In the genomic region with DNA sequence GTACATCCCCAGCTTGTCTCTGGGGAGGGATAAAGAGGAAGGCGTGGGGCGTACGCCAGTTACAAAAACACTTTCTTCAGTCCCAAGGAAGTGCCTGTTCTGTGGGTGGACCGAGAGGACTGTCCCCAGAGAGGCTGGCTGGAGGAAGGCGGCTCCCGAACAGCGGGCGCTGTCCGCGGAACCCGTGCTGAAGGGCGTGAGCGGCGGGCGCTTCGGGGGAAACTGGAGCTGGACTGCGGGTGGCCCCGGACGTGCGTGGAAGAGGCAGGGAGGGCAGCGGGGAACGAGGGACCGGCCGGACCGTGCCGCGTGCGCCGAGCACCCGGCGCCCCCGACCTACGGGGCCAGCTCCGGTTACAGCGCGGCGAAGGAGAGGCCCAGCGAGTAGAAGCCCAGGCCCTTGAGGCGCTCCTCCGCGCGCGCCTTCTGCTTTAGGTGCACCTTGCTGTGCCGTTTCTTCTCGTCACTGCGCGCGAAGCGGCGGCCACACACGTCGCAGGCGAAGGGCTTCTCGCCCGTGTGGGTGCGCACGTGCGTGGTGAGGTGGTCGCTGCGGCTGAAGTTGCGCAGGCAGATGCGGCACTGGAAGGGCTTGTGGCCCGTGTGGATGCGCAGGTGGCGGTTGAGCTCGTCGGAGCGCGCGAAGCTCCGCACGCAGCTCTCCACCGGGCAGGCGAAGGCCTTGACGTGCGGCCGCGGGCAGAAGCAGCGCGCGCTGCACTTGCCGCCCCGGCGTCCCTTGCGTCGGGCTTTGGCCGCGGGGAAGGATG, we compare ENCODE assay signal across 8 mouse cellular contexts. TPM values are rescaled to one million over a fixed set of nuclear protein-coding genes. Genes with fewer than 3 reads are reported as not detected.
DNase-seq lines count a peak whose midpoint lies in the region; ATAC-seq and TF ChIP-seq lines count a peak whose summit lies in the region.

No protein-coding gene starts in this region.

- H3K9me3 ChIP-seq in ES-E14 (ENCODE audit: control insufficient read depth, insufficient read depth, low read depth, low read length) = no peaks in the 10 kb centered on the region
- H3K9me3 ChIP-seq in forebrain, embryonic 16.5 days (ENCODE audit: control insufficient read depth, low read length) = no peaks in the 10 kb centered on the region
- H3K9me3 ChIP-seq in hindbrain, embryonic 16.5 days (ENCODE audit: control insufficient read depth, low read length) = no peaks in the 10 kb centered on the region
- H3K9me3 ChIP-seq in limb, embryonic 12.5 days = 0 out of 2 replicates have a peak, but pooled peaks cover 3% of the 10 kb centered on the region
- no peaks in the 10 kb centered on the region for H3K9me3 ChIP-seq in midbrain, embryonic 12.5 days
- H3K9me3 ChIP-seq in stomach, embryonic 16.5 days (replicated peaks; ENCODE audit: control insufficient read depth, low read length) = no peaks in the 10 kb centered on the region

- no peaks in the 10 kb centered on the region for H3K4me1 ChIP-seq in ES-E14 (ENCODE audit: control insufficient read depth in 2 of 2, insufficient read depth in 2 of 2, low read length in 2 of 2, poor library complexity in 1 of 2)
- peaks cover 32% of the 10 kb centered on the region for H3K4me1 ChIP-seq in forebrain, embryonic 16.5 days (replicated peaks; ENCODE audit: control insufficient read depth, insufficient read depth, low read length)
- H3K4me1 ChIP-seq in hindbrain, embryonic 16.5 days (ENCODE audit: control insufficient read depth, insufficient read depth, low read depth, low read length) = peaks cover 20% of the 10 kb centered on the region
- H3K4me1 ChIP-seq in limb, embryonic 12.5 days (replicated peaks) = peaks cover 28% of the 10 kb centered on the region
- H3K4me1 ChIP-seq in midbrain, embryonic 12.5 days = peaks cover 26% of the 10 kb centered on the region
- peaks cover 14% of the 10 kb centered on the region for H3K4me1 ChIP-seq in stomach, embryonic 16.5 days (ENCODE audit: control insufficient read depth, insufficient read depth, low read length)

- H3K4me3 ChIP-seq in ES-E14 (ENCODE audit: insufficient read depth in 1 of 2, low read depth in 1 of 2, low read length in 2 of 2, poor library complexity in 1 of 2, severe bottlenecking in 1 of 2) = peak overlapping the region; percentile 62 to 87
- H3K4me3 ChIP-seq in forebrain, embryonic 16.5 days (replicated peaks; ENCODE audit: low read length) = peak overlapping the region; percentile 56
- peak overlapping the region; percentile 51 for H3K4me3 ChIP-seq in hindbrain, embryonic 16.5 days (ENCODE audit: low read length)
- H3K4me3 ChIP-seq in limb, embryonic 12.5 days (replicated peaks) = peak overlapping the region; percentile 46
- peak overlapping the region; percentile 46 for H3K4me3 ChIP-seq in midbrain, embryonic 12.5 days
- H3K4me3 ChIP-seq in stomach, embryonic 16.5 days (replicated peaks; ENCODE audit: low read length) = peak overlapping the region; percentile 26

- peaks cover 66% of the 10 kb centered on the region for H3K27me3 ChIP-seq in forebrain, embryonic 16.5 days (replicated peaks; ENCODE audit: control insufficient read depth, insufficient read depth, low read length)
- H3K27me3 ChIP-seq in hindbrain, embryonic 16.5 days (replicated peaks; ENCODE audit: control insufficient read depth, insufficient read depth, low read length) = peaks cover 48% of the 10 kb centered on the region
- peaks cover 95% of the 10 kb centered on the region for H3K27me3 ChIP-seq in limb, embryonic 12.5 days
- H3K27me3 ChIP-seq in midbrain, embryonic 12.5 days = peaks cover 84% of the 10 kb centered on the region
- peaks cover 53% of the 10 kb centered on the region for H3K27me3 ChIP-seq in stomach, embryonic 16.5 days (ENCODE audit: control insufficient read depth, insufficient read depth, low read length)

- H3K9ac ChIP-seq in ES-E14 (ENCODE audit: insufficient read depth, low read depth, low read length, poor library complexity, severe bottlenecking) = no peak overlapping the region
- H3K9ac ChIP-seq in forebrain, embryonic 16.5 days (replicated peaks; ENCODE audit: low read depth, low read length) = peak overlapping the region; percentile 13; the same call in 1 of the 2 replicates
- H3K9ac ChIP-seq in hindbrain, embryonic 16.5 days (ENCODE audit: low read depth, low read length) = peak overlapping the region; percentile 41; the same call in 1 of the 2 replicates
- H3K9ac ChIP-seq in limb, embryonic 12.5 days (replicated peaks) = no peak overlapping the region
- no peak overlapping the region for H3K9ac ChIP-seq in midbrain, embryonic 12.5 days (replicated peaks)
- no peak overlapping the region for H3K9ac ChIP-seq in stomach, embryonic 16.5 days (ENCODE audit: low read length)

- 0% methylated on average over 74 of the region's 88 CpGs for WGBS in forebrain, embryonic 16.5 days
- WGBS in hindbrain, embryonic 16.5 days = under 1% methylated on average over 79 of the region's 88 CpGs
- under 1% methylated on average over 85 of the region's 88 CpGs for WGBS in limb, embryonic 12.5 days
- under 1% methylated on average over 78 of the region's 88 CpGs for WGBS in midbrain, embryonic 12.5 days
- under 1% methylated on average over 82 of the region's 88 CpGs for WGBS in stomach, embryonic 16.5 days

- DNase-seq in ES-E14 (ENCODE audit: low read depth, low spot score) = no peak
- DNase-seq in adrenal gland, postnatal 25 days = peak; percentile 72
- no peak for DNase-seq in thymus, postnatal 36 days

- H3K4me2 ChIP-seq in forebrain, embryonic 16.5 days (ENCODE audit: low read length) = peak overlapping the region; percentile 64
- peak overlapping the region; percentile 81 for H3K4me2 ChIP-seq in hindbrain, embryonic 16.5 days (ENCODE audit: low read length)
- H3K4me2 ChIP-seq in limb, embryonic 12.5 days = peak overlapping the region; percentile 80
- H3K4me2 ChIP-seq in midbrain, embryonic 12.5 days (replicated peaks) = peak overlapping the region; percentile 66
- peak overlapping the region; percentile 48 for H3K4me2 ChIP-seq in stomach, embryonic 16.5 days (ENCODE audit: low read depth, low read length)

- in situ Hi-C loops in ES-E14 (cut with MboI; ENCODE audit: low sequenced_read_pairs in 2 of 2, unreplicated experiment in 2 of 2) = no loop called here

- no peaks in the 10 kb centered on the region for H3K36me3 ChIP-seq in ES-E14 (ENCODE audit: control insufficient read depth, insufficient read depth, low read length, poor library complexity, severe bottlenecking)
- H3K36me3 ChIP-seq in forebrain, embryonic 16.5 days (ENCODE audit: control insufficient read depth, insufficient read depth) = no peaks in the 10 kb centered on the region
- H3K36me3 ChIP-seq in hindbrain, embryonic 16.5 days (ENCODE audit: control insufficient read depth, insufficient read depth, low read length) = no peaks in the 10 kb centered on the region
- no peaks in the 10 kb centered on the region for H3K36me3 ChIP-seq in limb, embryonic 12.5 days
- no peaks in the 10 kb centered on the region for H3K36me3 ChIP-seq in midbrain, embryonic 12.5 days
- no peaks in the 10 kb centered on the region for H3K36me3 ChIP-seq in stomach, embryonic 16.5 days (ENCODE audit: control insufficient read depth, insufficient read depth, low read length)

- ATAC-seq in forebrain, embryonic 16.5 days = no peak
- no peak for ATAC-seq in hindbrain, embryonic 16.5 days
- ATAC-seq in limb, embryonic 12.5 days (ENCODE audit: insufficient number of reproducible peaks, insufficient read depth, low FRiP score, low TSS enrichment, low read depth) = no peak
- ATAC-seq in midbrain, embryonic 12.5 days (ENCODE audit: low FRiP score, low read depth) = 0 out of 2 replicates have a peak, but pooled peaks have one; percentile 11
- no peak for ATAC-seq in stomach, embryonic 16.5 days (ENCODE audit: insufficient read depth, low FRiP score)

- H3K27ac ChIP-seq in ES-E14 (ENCODE audit: insufficient read depth, low read depth, low read length, poor library complexity, severe bottlenecking) = no peak overlapping the region
- no peak overlapping the region for H3K27ac ChIP-seq in forebrain, embryonic 16.5 days (ENCODE audit: low read length)
- H3K27ac ChIP-seq in hindbrain, embryonic 16.5 days (ENCODE audit: low read depth, low read length) = no peak overlapping the region
- no peak overlapping the region for H3K27ac ChIP-seq in limb, embryonic 12.5 days
- no peak overlapping the region for H3K27ac ChIP-seq in midbrain, embryonic 12.5 days (replicated peaks)
- H3K27ac ChIP-seq in stomach, embryonic 16.5 days (ENCODE audit: low read length) = no peak overlapping the region

TF ChIP-seq in ES-E14, 5 proteins besides CTCF, POLR2A, EP300 and RAD21 (continues in another document):
- TF ChIP-seq ZNF384 (IDR thresholded peaks at IDR 0.05; ENCODE audit: low read depth, low read length) (no peak), HCFC1 (IDR thresholded peaks at IDR 0.05; ENCODE audit: borderline replicate concordance, insufficient read depth, low read length) (no peak)

RNA-seq across cellular contexts. Expression of gene Egr4, which starts 1.9 kb away (rescaled TPM):
- 0.21 and 0.31 TPM in 2 replicates for total RNA-seq in ES-E14 (2012; rRNA removed)
- not detected in 2 replicates for total RNA-seq in adrenal gland, postnatal 25 days (2021)
- 0.11 and 0.28 TPM in 2 replicates for polyA plus RNA-seq in forebrain, embryonic 16.5 days (2015; fragmentation: Nextera tagmentation; extraction: Ambion mirVana)
- not detected in 2 replicates for polyA plus RNA-seq in hindbrain, embryonic 16.5 days (2015; fragmentation: Nextera tagmentation; extraction: Ambion mirVana)
- polyA plus RNA-seq in limb, embryonic 12.5 days (2016; fragmentation: Nextera tagmentation; extraction: Ambion mirVana) = not detected in 2 replicates
- not detected in 2 replicates for polyA plus RNA-seq in midbrain, embryonic 12.5 days (2016; fragmentation: Nextera tagmentation; extraction: Ambion mirVana)
- not detected in 2 replicates for polyA plus RNA-seq in stomach, embryonic 16.5 days (2015; fragmentation: Nextera tagmentation; extraction: Ambion mirVana)

RNA-seq across cellular contexts. Expression of gene Fbxo41, which starts 8.7 kb away (rescaled TPM):
- 0.54 and 0.85 TPM in 2 replicates for total RNA-seq in ES-E14 (2012; rRNA removed)
- 0.67 and 1.2 TPM in 2 replicates for total RNA-seq in adrenal gland, postnatal 25 days (2021)
- 7.4 and 9.5 TPM in 2 replicates for polyA plus RNA-seq in forebrain, embryonic 16.5 days (2015; fragmentation: Nextera tagmentation; extraction: Ambion mirVana)
- 9.8 and 10.3 TPM in 2 replicates for polyA plus RNA-seq in hindbrain, embryonic 16.5 days (2015; fragmentation: Nextera tagmentation; extraction: Ambion mirVana)
- 1.9 and 2.0 TPM in 2 replicates for polyA plus RNA-seq in limb, embryonic 12.5 days (2016; fragmentation: Nextera tagmentation; extraction: Ambion mirVana)
- 2.4 and 3.1 TPM in 2 replicates for polyA plus RNA-seq in midbrain, embryonic 12.5 days (2016; fragmentation: Nextera tagmentation; extraction: Ambion mirVana)
- polyA plus RNA-seq in stomach, embryonic 16.5 days (2015; fragmentation: Nextera tagmentation; extraction: Ambion mirVana) = 0.17 and 0.22 TPM in 2 replicates

RNA-seq across cellular contexts. Expression of gene Pradc1, which starts 59.7 kb away (rescaled TPM):
- total RNA-seq in ES-E14 (2012; rRNA removed) = 17.2 and 23.4 TPM in 2 replicates
- total RNA-seq in adrenal gland, postnatal 25 days (2021) = 16.8 and 19.2 TPM in 2 replicates
- 24.5 and 28.6 TPM in 2 replicates for polyA plus RNA-seq in forebrain, embryonic 16.5 days (2015; fragmentation: Nextera tagmentation; extraction: Ambion mirVana)
- polyA plus RNA-seq in hindbrain, embryonic 16.5 days (2015; fragmentation: Nextera tagmentation; extraction: Ambion mirVana) = 33.2 and 34.9 TPM in 2 replicates
- polyA plus RNA-seq in limb, embryonic 12.5 days (2016; fragmentation: Nextera tagmentation; extraction: Ambion mirVana) = 25.7 and 31.4 TPM in 2 replicates
- polyA plus RNA-seq in midbrain, embryonic 12.5 days (2016; fragmentation: Nextera tagmentation; extraction: Ambion mirVana) = 29.4 and 31.6 TPM in 2 replicates
- 39.1 and 39.4 TPM in 2 replicates for polyA plus RNA-seq in stomach, embryonic 16.5 days (2015; fragmentation: Nextera tagmentation; extraction: Ambion mirVana)

Comparison
In these comparisons a context has a peak if more than half of its experiments do, and no peak if none do; other contexts are left out.
1. H3K9ac ChIP-seq: peak in forebrain, embryonic 16.5 days (single experiment) and hindbrain, embryonic 16.5 days (single experiment); none in ES-E14 (single experiment), limb, embryonic 12.5 days (single experiment), midbrain, embryonic 12.5 days (single experiment) and stomach, embryonic 16.5 days (single experiment).
2. Peak in every context shown above with its lines, with median percentiles within 50 percentile points of each other: H3K4me3 ChIP-seq and H3K4me2 ChIP-seq.